Mouse (Mus musculus) gonadal fat pad, adult 2 months (tissue): ENCODE data around the gene Taar6. TPM values are rescaled to one million over a fixed set of nuclear protein-coding genes. Genes with fewer than 3 reads are reported as not detected.

Experiments used
- DNase-seq: peaks from one replicate; pipeline ENCODE4 v3.0.0-alpha.2; 2012; ENCODE audit warnings: low read depth
- polyA plus RNA-seq: library from polyadenylated mRNA; depleted of rRNA; stranded (reverse); fragments of >200 nt; gene quantifications from 2 replicates; pipeline ENCODE4 v1.2.3, GENCODE M21; 2012; rRNA removed

Gene Taar6
- polyA plus RNA-seq, 1 experiment: not detected

DNA sequence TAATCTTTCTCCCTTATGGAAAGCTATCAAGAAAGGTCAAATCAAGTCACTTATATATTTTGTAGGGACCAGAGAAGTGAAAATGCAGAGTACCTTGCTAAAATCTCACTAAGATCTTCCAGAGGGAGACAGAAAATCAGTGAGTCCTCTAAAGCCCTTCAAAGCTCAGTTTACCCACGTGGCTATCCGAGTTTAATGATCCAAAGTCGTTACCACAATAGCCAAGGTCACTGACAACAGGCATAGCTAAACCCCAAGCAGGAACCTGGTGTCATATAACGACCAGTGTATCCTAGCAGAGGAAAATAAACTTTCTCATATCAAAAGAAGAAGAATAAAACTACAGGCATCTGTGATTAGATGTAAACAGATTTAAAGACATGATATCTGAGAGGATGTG lies 47.8 kb downstream of the Taar6 start:
- DNase-seq: no peak

Other genes with a start within 250 kb of the Taar6 start
- 1,188 and 1,497 TPM in 2 replicates for gene Rps12, start 198.4 kb downstream of the Taar6 start, polyA plus RNA-seq
- gene Slc18b1, start 188.7 kb downstream of the Taar6 start, polyA plus RNA-seq: 18.6 and 28.4 TPM in 2 replicates
- 8.1 and 9.3 TPM in 2 replicates for gene Vnn3, start 134.2 kb downstream of the Taar6 start, polyA plus RNA-seq
- 2.3 and 2.8 TPM in 2 replicates for gene Vnn1, start 91.0 kb downstream of the Taar6 start, polyA plus RNA-seq
- gene Taar1, start 65.3 kb downstream of the Taar6 start, polyA plus RNA-seq: not detected in 2 replicates
- not detected in 2 replicates for gene Taar2, start 47.1 kb downstream of the Taar6 start, polyA plus RNA-seq
- not detected in 2 replicates for gene Taar3, start 36.1 kb downstream of the Taar6 start, polyA plus RNA-seq
- 0.14 TPM in 1 of 2 replicates, not detected in the other for gene Taar4, start 25.2 kb downstream of the Taar6 start, polyA plus RNA-seq
- gene Taar5, start 14.9 kb downstream of the Taar6 start, polyA plus RNA-seq: not detected in 2 replicates
- not detected in 2 replicates for gene Taar7a, start 7.8 kb upstream of the Taar6 start, polyA plus RNA-seq
- gene Taar7b, start 14.3 kb upstream of the Taar6 start, polyA plus RNA-seq: not detected in 2 replicates
- gene Taar7d, start 41.6 kb upstream of the Taar6 start, polyA plus RNA-seq: 0.11 TPM in 1 of 2 replicates, not detected in the other
- not detected in 2 replicates for gene Taar7e, start 52.0 kb upstream of the Taar6 start, polyA plus RNA-seq
- not detected in 2 replicates for gene Taar7f, start 63.9 kb upstream of the Taar6 start, polyA plus RNA-seq
- not detected in 2 replicates for gene Taar8a, start 90.9 kb upstream of the Taar6 start, polyA plus RNA-seq
- not detected in 2 replicates for gene Taar8b, start 106.6 kb upstream of the Taar6 start, polyA plus RNA-seq
- not detected in 2 replicates for gene Taar8c, start 116.3 kb upstream of the Taar6 start, polyA plus RNA-seq
- not detected in 2 replicates for gene Taar9, start 123.9 kb upstream of the Taar6 start, polyA plus RNA-seq
- gene Stx7, start 163.7 kb upstream of the Taar6 start, polyA plus RNA-seq: 109 and 115 TPM in 2 replicates
- gene Moxd1, start 237.9 kb upstream of the Taar6 start, polyA plus RNA-seq: 3.9 and 4.3 TPM in 2 replicates